Mouse (Mus musculus) inflammation-experienced regulatory T-cells (primary cell): Measurements from ENCODE around the gene Nfkb1. TPM values are rescaled to one million over a fixed set of nuclear protein-coding genes. Genes with fewer than 3 reads are reported as not detected.

Experiments
- polyA plus RNA-seq, 2 experiments: library from polyadenylated mRNA; unstranded; fragments of 100-300 nt; shearing (Covaris generic); gene quantifications; one replicate each; pipeline ENCODE4 v1.2.1; 2017

Nfkb1 gene
- polyA plus RNA-seq: 10 to 100 TPM; 51.9 to 68.3 TPM

DNA sequence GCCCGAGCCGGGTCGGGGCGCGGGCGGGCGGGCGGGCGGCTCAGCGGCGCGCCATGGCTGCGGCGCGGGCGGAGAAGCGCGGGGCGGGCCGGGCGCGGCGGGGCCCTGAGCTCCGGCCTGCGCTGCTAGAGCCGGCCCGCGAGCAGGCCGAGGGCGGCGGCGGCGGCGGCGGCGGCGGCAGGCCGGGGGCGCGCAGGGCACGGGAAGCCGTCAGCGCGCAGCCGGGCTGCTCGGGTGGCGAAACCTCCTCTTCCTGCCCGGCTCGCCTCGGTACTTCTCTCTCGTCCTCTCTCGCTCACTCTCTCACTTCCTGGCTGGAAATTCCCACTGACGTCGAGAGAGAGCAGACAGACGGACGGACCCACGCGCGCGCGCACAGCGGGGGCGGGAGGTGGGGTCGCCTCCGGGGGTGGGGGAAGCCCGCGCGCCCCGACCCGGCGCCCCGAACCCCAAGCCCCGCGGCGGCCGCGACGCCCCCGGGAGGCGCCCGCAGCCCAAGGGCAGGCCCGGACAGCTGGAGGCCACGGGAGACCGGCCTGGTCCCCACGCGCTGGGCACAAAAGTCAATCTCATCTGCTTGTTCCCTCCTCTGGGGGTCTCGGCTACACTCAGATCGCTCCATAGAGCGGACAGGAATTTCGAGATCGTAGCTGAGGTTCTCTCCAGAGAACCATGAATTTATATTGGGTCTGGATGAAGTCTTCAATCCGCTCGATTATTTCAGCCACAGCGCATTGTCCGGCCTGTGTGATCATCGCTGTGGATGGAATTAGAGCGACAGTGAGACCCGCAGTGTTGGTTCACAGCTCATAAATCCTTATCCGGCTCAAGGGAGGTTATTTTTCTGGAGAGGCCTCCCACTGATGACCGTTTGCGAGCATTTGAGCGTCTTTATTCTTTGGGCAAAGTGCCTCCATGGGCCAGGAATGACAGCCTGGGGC is at the start of gene Nfkb1:
Gene Nfkb1, minus strand, starts transcription at position 357 of the 941 bp plus-strand sequence.

Other genes with a start within 250 kb of the Nfkb1 start
- 10 to 100 TPM; 32.0 to 37.2 TPM for gene Manba, start 205.9 kb downstream of the Nfkb1 start, polyA plus RNA-seq
- 1 to 10 TPM; 4.2 to 9.6 TPM for gene Slc39a8, start 133.7 kb upstream of the Nfkb1 start, polyA plus RNA-seq